Mouse (Mus musculus): ENCODE data around the gene Lin52.

DNA sequence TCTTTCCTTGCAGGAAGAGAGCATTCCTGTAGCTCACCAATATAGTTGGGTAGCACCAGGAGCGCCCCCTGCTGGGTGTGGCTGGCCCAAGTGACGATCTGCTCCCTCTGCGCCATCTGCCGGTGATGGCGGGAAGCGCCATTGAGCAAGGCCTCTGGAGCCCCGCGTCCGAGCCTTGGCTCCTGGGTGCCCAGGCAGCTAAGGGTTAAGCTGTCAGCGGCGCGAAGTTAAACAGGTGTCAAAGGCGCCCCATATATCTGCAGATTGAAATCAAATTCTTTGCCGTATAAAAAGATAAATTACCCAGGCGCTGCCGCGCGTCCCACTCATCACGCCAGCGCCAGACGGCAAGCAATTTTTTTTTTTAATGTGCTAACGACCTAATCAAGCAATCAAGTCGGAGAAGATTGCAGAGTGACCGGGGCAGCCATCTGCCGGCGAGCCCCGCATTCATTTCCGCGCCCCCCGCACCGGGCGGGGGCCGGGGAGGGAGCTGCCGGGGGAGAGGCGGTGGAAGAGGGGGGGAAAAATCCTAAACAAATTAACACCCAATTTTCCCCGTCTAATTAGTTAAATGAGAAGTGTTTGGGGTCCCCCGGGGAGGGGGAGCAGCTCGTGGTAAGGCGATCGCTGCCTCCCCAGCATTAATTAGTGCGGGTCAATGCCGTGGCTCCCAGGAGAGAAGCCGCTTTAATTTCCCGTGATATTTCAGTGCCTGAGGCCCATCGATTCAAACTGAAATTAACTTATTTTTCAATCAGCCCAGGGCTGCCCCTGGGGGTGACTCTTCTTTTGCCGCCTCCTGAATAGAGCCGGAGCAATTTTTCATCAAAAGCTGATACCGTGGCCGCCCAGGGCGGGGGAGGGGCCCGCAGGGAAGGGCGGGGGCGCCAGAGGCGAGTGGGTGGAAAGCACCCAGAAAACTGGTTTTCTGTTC is 138.9 kb downstream of the Lin52 start:
- TF ChIP-seq POLR2A (IDR thresholded peaks at IDR 0.05; ENCODE audit: control insufficient read depth, extremely low read depth, insufficient read depth, low read length, poor library complexity) (no peak), CTCF (IDR thresholded peaks at IDR 0.05; ENCODE audit: borderline replicate concordance, control insufficient read depth, extremely low read depth, insufficient read depth, low read length, poor library complexity) (peak; percentile 100)
